Mouse (Mus musculus): ENCODE measurements around the gene Svs2. TPM values are rescaled to one million over a fixed set of nuclear protein-coding genes. Genes with fewer than 3 reads are reported as not detected.
"Not testable (repeated sequence)": the region's sequence is repeated elsewhere in the genome, so short reads cannot be mapped to it uniquely, and the experiment has no call there.

Svs2 gene
- polyA plus RNA-seq, 1 experiment from 2014 or later, result not detected

DNA sequence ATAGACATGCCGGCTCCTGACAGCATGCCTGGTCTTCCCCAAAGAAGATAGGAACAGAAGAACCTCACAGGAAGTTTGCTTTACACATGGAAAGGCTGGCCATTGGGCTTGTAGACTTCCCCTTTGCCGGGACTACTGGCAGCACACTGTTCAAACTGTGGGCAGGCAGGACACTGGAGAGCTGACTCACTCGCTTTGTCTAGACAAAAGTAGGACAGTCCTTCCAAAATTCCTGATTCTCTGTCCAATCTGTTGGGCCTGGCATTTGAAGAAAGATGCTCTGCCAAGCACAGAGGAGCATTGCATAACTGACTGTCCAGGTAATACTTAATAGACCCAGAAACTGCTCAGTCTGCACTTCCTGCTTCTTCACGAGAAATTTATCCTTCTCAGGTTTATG is 31.6 kb downstream of the Svs2 start:
- ATAC-seq (replicated peaks; ENCODE audit: low FRiP score) (no peak), DNase-seq (ENCODE audit: low spot score) (no peak)
- Histone ChIP-seq H3K4me3 (ENCODE audit: low read depth, low read length) (no peak overlapping the region), H3K27ac (ENCODE audit: low read depth, low read length) (no peak overlapping the region), H3K9me3 (ENCODE audit: control insufficient read depth, low read length) (no peaks in the 10 kb centered on the region), H3K9ac (ENCODE audit: low read length) (no peak overlapping the region), H3K4me1 (replicated peaks; ENCODE audit: control insufficient read depth, insufficient read depth, low read length) (no peaks in the 10 kb centered on the region), H3K27me3 (ENCODE audit: control insufficient read depth, insufficient read depth, low read length) (no peaks in the 10 kb centered on the region), H3K36me3 (ENCODE audit: control insufficient read depth, insufficient read depth, low read length) (no peaks in the 10 kb centered on the region), H3K4me2 (ENCODE audit: low read depth, low read length, severe bottlenecking) (no peak overlapping the region)
- WGBS, result 83% methylated on average over 4 of the region's 4 CpGs

DNA sequence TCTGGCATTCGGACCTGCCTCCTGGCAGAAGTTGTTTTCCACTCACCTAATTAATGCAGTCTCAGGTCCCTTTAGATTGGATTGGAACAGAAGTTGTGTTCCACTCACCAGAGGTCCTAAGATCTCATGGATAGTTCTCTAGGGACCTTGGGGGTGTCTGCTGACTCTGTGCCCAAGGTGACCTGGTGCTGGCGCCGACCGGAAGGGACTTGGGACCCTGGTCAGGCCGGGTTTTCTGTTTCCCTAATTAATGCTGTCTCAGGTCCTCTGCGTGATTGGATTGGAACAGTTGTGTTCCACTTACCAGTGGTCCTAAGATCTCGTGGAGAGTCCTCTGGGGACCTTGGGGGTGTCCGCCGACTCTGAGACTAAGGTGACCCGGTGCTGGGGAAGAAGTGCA is 32.3 kb downstream of the Svs2 start:
- not testable (repeated sequence) for H3K27ac ChIP-seq (ENCODE audit: low read depth, low read length); H3K4me2 ChIP-seq (ENCODE audit: low read depth, low read length, severe bottlenecking); H3K9me3 ChIP-seq (ENCODE audit: control insufficient read depth, low read length); H3K4me1 ChIP-seq (replicated peaks; ENCODE audit: control insufficient read depth, insufficient read depth, low read length); DNase-seq (ENCODE audit: low spot score); H3K9ac ChIP-seq (ENCODE audit: low read length); H3K4me3 ChIP-seq (ENCODE audit: low read depth, low read length); ATAC-seq (replicated peaks; ENCODE audit: low FRiP score); H3K36me3 ChIP-seq (ENCODE audit: control insufficient read depth, insufficient read depth, low read length); H3K27me3 ChIP-seq (ENCODE audit: control insufficient read depth, insufficient read depth, low read length)
- WGBS, result 93% methylated on average over 10 of the region's 10 CpGs

DNA sequence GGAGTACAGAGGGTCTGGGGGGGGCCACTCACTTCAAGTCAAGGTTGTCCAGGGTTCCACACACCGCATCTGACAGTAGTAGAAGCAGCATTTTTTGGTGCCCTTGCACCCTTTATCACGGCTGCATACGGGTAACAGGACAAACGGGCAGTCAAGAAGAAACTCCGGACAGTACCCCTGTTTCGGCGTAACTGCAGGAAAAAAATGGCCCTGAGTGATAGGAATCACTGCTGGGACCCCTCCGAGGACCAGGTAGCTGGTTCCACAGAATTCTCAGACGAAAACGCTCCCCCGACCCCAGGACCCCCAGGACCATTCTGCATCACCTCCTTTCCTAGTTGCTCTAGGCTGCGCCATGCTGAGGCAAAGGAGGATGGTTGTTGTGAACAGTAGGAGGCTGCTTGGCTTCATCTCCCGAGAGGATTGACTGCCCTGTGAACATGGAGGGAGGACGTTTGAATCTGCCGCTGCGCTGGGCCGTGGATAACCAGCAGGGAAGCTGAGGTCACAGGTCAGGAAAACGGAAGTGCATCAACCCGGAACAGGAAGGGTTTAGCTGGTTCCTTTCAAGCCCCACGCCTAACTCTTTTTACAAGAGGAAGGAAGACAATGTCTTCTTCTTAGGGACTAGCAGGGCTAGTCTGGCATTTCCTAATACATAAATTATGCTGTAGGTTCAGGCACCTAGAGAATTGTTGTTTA is 38.5 kb downstream of the Svs2 start, which contains the start of gene Wfdc15a:
TSS of gene Wfdc15a (minus strand) at position 505 of the 702 bp plus-strand sequence.
- 82% methylated on average over 20 of the region's 20 CpGs for WGBS
- no peak for ATAC-seq (replicated peaks; ENCODE audit: low FRiP score)
- Histone ChIP-seq H3K36me3 (ENCODE audit: control insufficient read depth, insufficient read depth, low read length) (no peaks in the 10 kb centered on the region), H3K27ac (ENCODE audit: low read depth, low read length) (no peak within 1 kb of the TSS), H3K4me2 (ENCODE audit: low read depth, low read length, severe bottlenecking) (no peak within 1 kb of the TSS), H3K9ac (ENCODE audit: low read length) (no peak within 1 kb of the TSS), H3K4me3 (ENCODE audit: low read depth, low read length) (no peak within 1 kb of the TSS), H3K4me1 (replicated peaks; ENCODE audit: control insufficient read depth, insufficient read depth, low read length) (no peaks in the 10 kb centered on the region), H3K9me3 (ENCODE audit: control insufficient read depth, low read length) (no peaks in the 10 kb centered on the region), H3K27me3 (ENCODE audit: control insufficient read depth, insufficient read depth, low read length) (no peaks in the 10 kb centered on the region)
- DNase-seq (ENCODE audit: low spot score), result no peak

DNA sequence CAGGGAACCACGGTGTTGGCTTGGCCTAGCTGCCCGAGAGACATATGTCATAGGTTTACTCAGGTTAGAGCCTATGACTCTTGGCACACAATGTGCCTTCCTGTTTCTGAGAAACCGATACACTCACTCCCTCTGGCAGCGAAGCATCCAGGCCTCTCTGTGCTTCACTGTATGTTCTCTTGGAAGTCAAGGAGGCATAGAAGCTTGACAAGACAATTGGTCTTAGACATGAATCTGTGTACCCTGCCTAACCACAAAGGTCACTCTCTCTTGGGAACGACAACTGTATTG is 41.6 kb downstream of the Svs2 start:
- no peak overlapping the region for H3K9ac ChIP-seq (ENCODE audit: low read length)
- H3K4me2 ChIP-seq (ENCODE audit: low read depth, low read length, severe bottlenecking), result no peak overlapping the region
- ATAC-seq (replicated peaks; ENCODE audit: low FRiP score) (no peak), DNase-seq (ENCODE audit: low spot score) (no peak)
- 89% methylated on average over 5 of the region's 5 CpGs for WGBS
- H3K36me3 ChIP-seq (ENCODE audit: control insufficient read depth, insufficient read depth, low read length), result no peaks in the 10 kb centered on the region
- no peaks in the 10 kb centered on the region for H3K4me1 ChIP-seq (replicated peaks; ENCODE audit: control insufficient read depth, insufficient read depth, low read length)
- H3K27ac ChIP-seq (ENCODE audit: low read depth, low read length), result no peak overlapping the region
- no peak overlapping the region for H3K4me3 ChIP-seq (ENCODE audit: low read depth, low read length)
- no peaks in the 10 kb centered on the region for H3K27me3 ChIP-seq (ENCODE audit: control insufficient read depth, insufficient read depth, low read length)
- no peaks in the 10 kb centered on the region for H3K9me3 ChIP-seq (ENCODE audit: control insufficient read depth, low read length)

DNA sequence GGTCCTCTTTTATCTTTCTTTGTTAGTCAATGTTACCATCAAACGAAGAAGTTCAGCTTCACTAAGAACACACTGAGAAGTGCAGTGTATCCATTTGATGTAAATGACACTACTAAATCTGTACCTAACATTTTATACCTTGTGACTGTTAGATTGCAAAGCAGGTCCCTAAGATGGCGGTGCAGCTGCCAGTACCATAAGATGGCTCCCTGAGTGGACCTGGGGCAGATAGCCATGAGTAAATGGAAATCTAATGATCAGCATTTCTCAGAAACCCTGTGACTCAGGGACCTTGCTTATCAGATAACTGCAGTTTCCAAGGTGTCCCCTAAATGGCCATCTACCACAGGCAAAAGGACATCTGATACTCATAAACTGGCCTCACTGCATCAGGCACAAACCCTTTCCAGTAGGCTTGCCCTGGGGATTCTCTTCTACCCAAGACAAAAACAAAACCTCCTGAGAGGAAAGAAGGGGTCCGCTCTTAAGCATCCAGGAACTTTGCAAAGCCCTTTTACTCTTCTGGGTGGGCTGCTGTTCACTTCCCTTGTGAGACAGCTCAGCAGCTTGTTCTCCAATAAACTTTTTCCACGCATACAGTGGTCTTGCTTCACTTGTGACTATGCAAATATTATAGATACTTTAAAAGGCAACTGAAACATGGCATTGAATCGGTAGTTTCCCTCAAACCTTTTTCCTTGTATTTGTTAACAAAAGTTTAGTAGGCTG is 42.1 kb downstream of the Svs2 start:
- no peak overlapping the region for H3K4me2 ChIP-seq (ENCODE audit: low read depth, low read length, severe bottlenecking)
- H3K4me3 ChIP-seq (ENCODE audit: low read depth, low read length), result no peak overlapping the region
- ATAC-seq (replicated peaks; ENCODE audit: low FRiP score) (no peak), DNase-seq (ENCODE audit: low spot score) (no peak)
- H3K4me1 ChIP-seq (replicated peaks; ENCODE audit: control insufficient read depth, insufficient read depth, low read length), result no peaks in the 10 kb centered on the region
- H3K36me3 ChIP-seq (ENCODE audit: control insufficient read depth, insufficient read depth, low read length), result no peaks in the 10 kb centered on the region
- H3K9ac ChIP-seq (ENCODE audit: low read length), result no peak overlapping the region
- H3K9me3 ChIP-seq (ENCODE audit: control insufficient read depth, low read length), result no peaks in the 10 kb centered on the region
- WGBS, result 85% methylated on average over 5 of the region's 5 CpGs
- no peak overlapping the region for H3K27ac ChIP-seq (ENCODE audit: low read depth, low read length)
- H3K27me3 ChIP-seq (ENCODE audit: control insufficient read depth, insufficient read depth, low read length), result no peaks in the 10 kb centered on the region

DNA sequence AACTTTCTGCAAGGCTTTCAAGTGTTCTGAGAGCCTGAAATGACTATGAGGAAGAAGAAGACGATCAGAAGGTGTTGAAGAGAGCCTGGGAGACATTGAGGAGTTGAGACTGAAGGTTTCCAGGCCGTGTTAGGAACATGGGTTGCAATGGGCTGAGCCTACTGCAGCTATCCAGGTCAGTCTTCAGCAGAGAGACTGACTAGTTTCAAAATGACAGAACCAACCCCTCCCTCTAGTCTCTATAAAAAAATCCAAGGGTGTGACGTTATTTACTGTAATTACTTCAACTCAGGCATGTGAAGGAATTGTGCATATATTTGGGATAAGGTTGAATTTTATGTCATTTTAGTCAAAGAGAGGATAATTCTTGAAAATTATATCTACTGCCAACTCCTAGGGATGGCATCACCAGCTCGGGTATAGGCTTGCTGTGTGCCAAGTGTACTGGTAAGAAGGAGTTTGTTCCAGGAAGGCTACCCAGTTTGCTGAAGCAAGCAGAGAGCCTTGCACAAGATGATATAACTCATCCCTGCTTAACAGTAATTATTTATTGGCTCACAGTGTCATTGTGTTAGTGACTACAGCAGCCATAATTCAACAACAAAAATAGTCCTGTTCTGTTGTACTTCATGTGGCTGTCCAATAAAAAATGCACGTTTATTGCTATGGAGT is 43.2 kb downstream of the Svs2 start:
- H3K27me3 ChIP-seq (ENCODE audit: control insufficient read depth, insufficient read depth, low read length), result no peaks in the 10 kb centered on the region
- no peak overlapping the region for H3K4me2 ChIP-seq (ENCODE audit: low read depth, low read length, severe bottlenecking)
- no peaks in the 10 kb centered on the region for H3K36me3 ChIP-seq (ENCODE audit: control insufficient read depth, insufficient read depth, low read length)
- H3K27ac ChIP-seq (ENCODE audit: low read depth, low read length), result no peak overlapping the region
- 81% methylated on average over 5 of the region's 5 CpGs for WGBS
- H3K4me1 ChIP-seq (replicated peaks; ENCODE audit: control insufficient read depth, insufficient read depth, low read length), result no peaks in the 10 kb centered on the region
- no peak overlapping the region for H3K9ac ChIP-seq (ENCODE audit: low read length)
- DNase-seq (ENCODE audit: low spot score), result no peak
- H3K9me3 ChIP-seq (ENCODE audit: control insufficient read depth, low read length), result no peaks in the 10 kb centered on the region
- no peak for ATAC-seq (replicated peaks; ENCODE audit: low FRiP score)
- no peak overlapping the region for H3K4me3 ChIP-seq (ENCODE audit: low read depth, low read length)

DNA sequence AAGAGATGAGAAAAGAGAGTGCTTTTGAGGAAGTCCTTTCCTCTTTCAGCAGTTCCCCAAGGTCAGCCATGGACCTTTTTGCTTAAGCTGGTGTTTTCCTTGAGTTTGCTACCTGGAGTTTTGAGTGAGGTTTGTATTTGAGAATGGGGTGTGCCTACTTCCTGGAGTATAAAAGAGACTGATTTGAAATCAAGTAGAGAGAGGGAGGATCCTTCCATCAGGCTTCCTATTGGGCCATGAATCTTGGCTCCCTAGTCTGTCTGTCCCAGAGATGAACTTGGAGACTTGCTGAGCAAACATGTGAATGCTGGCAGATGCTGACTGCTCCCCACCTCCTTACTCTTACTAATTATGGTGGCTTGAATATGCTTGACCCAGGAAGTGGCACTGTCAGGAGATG is 46.0 kb downstream of the Svs2 start:
- no peak overlapping the region for H3K9ac ChIP-seq (ENCODE audit: low read length)
- H3K4me2 ChIP-seq (ENCODE audit: low read depth, low read length, severe bottlenecking), result no peak overlapping the region
- H3K4me1 ChIP-seq (replicated peaks; ENCODE audit: control insufficient read depth, insufficient read depth, low read length), result no peaks in the 10 kb centered on the region
- no peak overlapping the region for H3K4me3 ChIP-seq (ENCODE audit: low read depth, low read length)
- ATAC-seq (replicated peaks; ENCODE audit: low FRiP score) (no peak), DNase-seq (ENCODE audit: low spot score) (no peak)
- H3K9me3 ChIP-seq (ENCODE audit: control insufficient read depth, low read length), result no peaks in the 10 kb centered on the region
- no peak overlapping the region for H3K27ac ChIP-seq (ENCODE audit: low read depth, low read length)
- no peaks in the 10 kb centered on the region for H3K36me3 ChIP-seq (ENCODE audit: control insufficient read depth, insufficient read depth, low read length)
- H3K27me3 ChIP-seq (ENCODE audit: control insufficient read depth, insufficient read depth, low read length), result no peaks in the 10 kb centered on the region

DNA sequence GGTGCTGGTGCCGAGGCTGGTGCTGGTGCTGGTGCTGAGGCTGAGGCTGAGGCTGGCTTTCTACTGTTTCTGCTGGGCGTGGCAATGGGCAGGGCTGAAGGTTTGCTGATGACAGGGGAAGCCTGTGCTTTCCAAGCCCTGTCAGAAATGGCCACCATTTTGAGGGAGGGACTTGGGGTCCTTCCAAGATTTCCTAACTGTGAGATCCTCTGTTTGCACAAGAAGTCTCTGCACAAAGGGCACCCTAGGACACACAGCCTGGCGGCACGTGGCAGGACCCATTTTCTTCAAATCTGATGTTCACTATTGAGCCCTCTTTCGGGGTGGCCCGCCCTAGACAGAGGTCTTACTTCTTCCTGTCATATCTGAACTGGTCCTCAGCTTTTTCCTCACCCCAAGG is 47.7 kb downstream of the Svs2 start, which contains the start of gene Wfdc12:
TSS of gene Wfdc12 (minus strand) at position 33 of the 400 bp plus-strand sequence.
- H3K4me2 ChIP-seq (ENCODE audit: low read depth, low read length, severe bottlenecking), result no peak within 1 kb of the TSS
- no peak within 1 kb of the TSS for H3K4me3 ChIP-seq (ENCODE audit: low read depth, low read length)
- no peaks in the 10 kb centered on the region for H3K4me1 ChIP-seq (replicated peaks; ENCODE audit: control insufficient read depth, insufficient read depth, low read length)
- no peak for DNase-seq (ENCODE audit: low spot score)
- 86% methylated on average over 6 of the region's 6 CpGs for WGBS
- no peak within 1 kb of the TSS for H3K27ac ChIP-seq (ENCODE audit: low read depth, low read length)
- no peaks in the 10 kb centered on the region for H3K9me3 ChIP-seq (ENCODE audit: control insufficient read depth, low read length)
- H3K9ac ChIP-seq (ENCODE audit: low read length), result no peak within 1 kb of the TSS
- ATAC-seq (replicated peaks; ENCODE audit: low FRiP score), result no peak
- H3K27me3 ChIP-seq (ENCODE audit: control insufficient read depth, insufficient read depth, low read length), result no peaks in the 10 kb centered on the region
- no peaks in the 10 kb centered on the region for H3K36me3 ChIP-seq (ENCODE audit: control insufficient read depth, insufficient read depth, low read length)
